Mouse (Mus musculus) lung, adult 2 months (tissue): ENCODE results near the gene Actr8. TPM values are rescaled to one million over a fixed set of nuclear protein-coding genes. Genes with fewer than 3 reads are reported as not detected.

Source experiments
- DNase-seq: peaks from one replicate; pipeline ENCODE4 v3.0.0; 2022
- H3K4me1 ChIP-seq: fragments of 200-500 bp; 2 replicates; pipeline ENCODE4 v1.6.1; 2011; ENCODE audit warnings: low read length; ENCODE audit not compliant: control insufficient read depth, insufficient read depth
- H3K4me3 ChIP-seq: fragments of 200-500 bp; replicated peaks from 2 replicates; pipeline ENCODE3; 2011; ENCODE audit warnings: low read depth, mild to moderate bottlenecking, control low read depth, low read length; ENCODE audit errors: extremely low read depth
- CTCF ChIP-seq: fragments of 200-500 bp; IDR thresholded peaks from 2 replicates; pipeline ENCODE4 v1.5.1; 2011; ENCODE audit warnings: mild to moderate bottlenecking, low read length, control low read depth; ENCODE audit not compliant: insufficient read depth
- POLR2A ChIP-seq: fragments of 200-500 bp; IDR thresholded peaks from 2 replicates; pipeline ENCODE4 v1.6.1; 2011; ENCODE audit warnings: low read depth, mild to moderate bottlenecking, control low read depth, low read length, borderline replicate concordance; ENCODE audit errors: extremely low read depth
- WGBS: fragments of 180-500 bp; shearing (Covaris S2); methylation state at CpG from one replicate; pipeline ENCODE4 v1.1.7; 2018; 5-methylcytosine and 5-hydroxymethylcytosine counted together
- polyA plus RNA-seq: library from polyadenylated mRNA; depleted of rRNA; stranded (reverse); fragments of >200 nt; gene quantifications from 2 replicates; pipeline ENCODE4 v1.2.3, GENCODE M21; 2012

Gene Actr8
- polyA plus RNA-seq, 1 experiment: 24.6 TPM

- no peaks in the 10 kb centered on the region for H3K4me1 ChIP-seq
- DNase-seq: no peak
- TF ChIP-seq CTCF (no peak), POLR2A (no peak)
- no peak overlapping the region for H3K4me3 ChIP-seq
Measured at GRCm38 (mm10) chr14:29957393-29957792, 20.7 kb upstream of the Actr8 start.

GRCm38 (mm10) chr14:29967611-29968010 is 10.5 kb upstream of the Actr8 start:
- TF ChIP-seq POLR2A (no peak), CTCF (no peak)
- 63% methylated on average over 7 of the region's 7 CpGs for WGBS
- H3K4me3 ChIP-seq: peak overlapping the region; percentile 69
- peaks cover 9% of the 10 kb centered on the region for H3K4me1 ChIP-seq
- no peak for DNase-seq

- DNase-seq: peak; percentile 92
Measured at GRCm38 (mm10) chr14:29968075-29968821, 9.9 kb upstream of the Actr8 start, which contains the start of gene Selenok. TSS of gene Selenok (plus strand) at chr14:29968308.

GRCm38 (mm10) chr14:29971446-29971845 is 6.7 kb upstream of the Actr8 start:
- no peak for TF ChIP-seq POLR2A
- TF ChIP-seq CTCF: no peak
- WGBS: 89% methylated on average over 7 of the region's 7 CpGs
- DNase-seq: no peak
- Histone ChIP-seq H3K4me1 (peaks cover 9% of the 10 kb centered on the region), H3K4me3 (no peak overlapping the region)

More at GRCm38 (mm10) chr14:29968075-29968821, 9.9 kb upstream of the Actr8 start, which contains the start of gene Selenok:
- TF ChIP-seq CTCF: no peak
- TF ChIP-seq POLR2A: peak; percentile 93
- Histone ChIP-seq H3K4me3 (peak within 1 kb of the TSS; percentile 97), H3K4me1 (peaks cover 9% of the 10 kb centered on the region)
- under 1% methylated on average over 49 of the region's 49 CpGs for WGBS

GRCm38 (mm10) chr14:29971993-29972392 is 6.1 kb upstream of the Actr8 start:
- 71% methylated on average over 5 of the region's 5 CpGs for WGBS
- TF ChIP-seq CTCF: no peak
- TF ChIP-seq POLR2A: no peak
- DNase-seq: no peak
- peaks cover 9% of the 10 kb centered on the region for H3K4me1 ChIP-seq
- no peak overlapping the region for H3K4me3 ChIP-seq

GRCm38 (mm10) chr14:29976927-29977326 is 1.2 kb upstream of the Actr8 start:
- no peak for DNase-seq
- TF ChIP-seq POLR2A: no peak
- TF ChIP-seq CTCF: no peak
- Histone ChIP-seq H3K4me1 (peaks cover 2% of the 10 kb centered on the region), H3K4me3 (no peak overlapping the region)
- WGBS: 94% methylated on average over 6 of the region's 6 CpGs

GRCm38 (mm10) chr14:29980447-29981205 is 2.5 kb downstream of the Actr8 start:
- TF ChIP-seq POLR2A (no peak), CTCF (0 out of 2 replicates have a peak, but pooled peaks have one; percentile 30)
- Histone ChIP-seq H3K4me1 (peaks cover 2% of the 10 kb centered on the region), H3K4me3 (no peak overlapping the region)
- 92% methylated on average over 10 of the region's 10 CpGs for WGBS
- no peak for DNase-seq

- WGBS: 91% methylated on average over 4 of the region's 4 CpGs
- H3K4me1 ChIP-seq: no peaks in the 10 kb centered on the region
- TF ChIP-seq CTCF (no peak), POLR2A (no peak)
- no peak for DNase-seq
- no peak overlapping the region for H3K4me3 ChIP-seq
Measured at GRCm38 (mm10) chr14:29986096-29986495, 8.0 kb downstream of the Actr8 start.

GRCm38 (mm10) chr14:29987276-29987675 is 9.1 kb downstream of the Actr8 start:
- WGBS: 93% methylated on average over 6 of the region's 6 CpGs
- DNase-seq: no peak
- H3K4me1 ChIP-seq: no peaks in the 10 kb centered on the region
- no peak overlapping the region for H3K4me3 ChIP-seq
- TF ChIP-seq CTCF (no peak), POLR2A (no peak)

- 89% methylated on average over 9 of the region's 9 CpGs for WGBS
- no peak for DNase-seq
- no peak for TF ChIP-seq CTCF
- no peak for TF ChIP-seq POLR2A
- Histone ChIP-seq H3K4me1 (no peaks in the 10 kb centered on the region), H3K4me3 (no peak overlapping the region)
Measured at GRCm38 (mm10) chr14:29987739-29988138, 9.6 kb downstream of the Actr8 start.

- no peak for DNase-seq
- Histone ChIP-seq H3K4me3 (no peak overlapping the region), H3K4me1 (no peaks in the 10 kb centered on the region)
- TF ChIP-seq POLR2A (no peak), CTCF (no peak)
- 95% methylated on average over 4 of the region's 4 CpGs for WGBS
Measured at GRCm38 (mm10) chr14:29988337-29988736, 10.2 kb downstream of the Actr8 start.
